Mouse (Mus musculus) testis, adult 2 months (tissue): Measurements from ENCODE around the gene Impad1. TPM values are rescaled to one million over a fixed set of nuclear protein-coding genes. Genes with fewer than 3 reads are reported as not detected.

Experiments
- H3K27ac ChIP-seq: fragments of 200-500 bp; 2 replicates; pipeline ENCODE4 v1.5.1; 2012; ENCODE audit warnings: low read depth, low read length; ENCODE audit not compliant: control insufficient read depth, insufficient read depth
- H3K27me3 ChIP-seq: fragments of 200-500 bp; 2 replicates; pipeline ENCODE4 v1.6.1; 2012; ENCODE audit warnings: mild to moderate bottlenecking, low read length, moderate library complexity; ENCODE audit not compliant: control insufficient read depth, insufficient read depth
- H3K36me3 ChIP-seq: fragments of 200-500 bp; 2 replicates; pipeline ENCODE4 v1.6.1; 2012; ENCODE audit warnings: mild to moderate bottlenecking, low read length; ENCODE audit not compliant: control insufficient read depth, insufficient read depth
- H3K4me1 ChIP-seq: fragments of 200-500 bp; 2 replicates; pipeline ENCODE4 v1.6.1; 2012; ENCODE audit warnings: low read length; ENCODE audit not compliant: control insufficient read depth, insufficient read depth
- H3K4me3 ChIP-seq: fragments of 200-500 bp; 2 replicates; pipeline ENCODE4 v1.5.1; 2012; ENCODE audit warnings: low read depth, mild to moderate bottlenecking, low read length, moderate library complexity, mixed read lengths; ENCODE audit not compliant: control insufficient read depth
- CTCF ChIP-seq: fragments of 200-500 bp; IDR thresholded peaks from 2 replicates; pipeline ENCODE4 v1.5.1; 2012; ENCODE audit warnings: low read depth, mild to moderate bottlenecking, inconsistent platforms, low read length, moderate library complexity; ENCODE audit not compliant: control insufficient read depth, insufficient read depth, insufficient replicate concordance
- POLR2A ChIP-seq: fragments of 200-500 bp; IDR thresholded peaks from 2 replicates; pipeline ENCODE4 v1.6.1; 2012; ENCODE audit warnings: low read depth, mild to moderate bottlenecking, inconsistent platforms, low read length, moderate library complexity; ENCODE audit not compliant: control insufficient read depth
- polyA plus RNA-seq: library from polyadenylated mRNA; depleted of rRNA; stranded (reverse); fragments of >200 nt; gene quantifications from 2 replicates; pipeline ENCODE4 v1.2.3, GENCODE M21; 2012

Gene Impad1
- polyA plus RNA-seq, 1 experiment, result 11.8 TPM

DNA sequence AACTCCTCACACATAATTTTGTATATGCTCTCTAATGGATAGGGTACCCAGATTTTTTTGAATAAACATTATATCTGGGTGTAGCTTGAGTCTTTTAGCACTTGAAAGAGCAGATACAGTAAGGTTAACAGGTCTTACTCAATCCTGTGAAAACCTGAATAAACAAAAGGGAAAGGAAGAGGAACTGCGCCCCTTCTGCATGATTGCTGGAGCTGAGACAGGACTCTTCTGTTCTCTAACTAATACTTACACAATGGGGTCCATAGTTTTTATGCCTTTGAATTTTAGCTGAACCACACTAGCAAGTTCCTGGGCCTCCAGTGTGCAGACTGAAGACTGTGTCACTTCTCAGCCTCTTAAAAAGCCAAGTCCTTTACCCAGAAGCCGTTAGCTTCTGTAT, 8.0 kb downstream of the Impad1 start:
- Histone ChIP-seq H3K27me3 (no peaks in the 10 kb centered on the region), H3K4me1 (no peaks in the 10 kb centered on the region), H3K27ac (no peak overlapping the region), H3K36me3 (no peaks in the 10 kb centered on the region), H3K4me3 (peak overlapping the region; percentile 17)
- TF ChIP-seq CTCF (no peak), POLR2A (no peak)

GRCm38 (mm10) chr4:4784305-4784704, 8.8 kb downstream of the Impad1 start:
- no peak for TF ChIP-seq POLR2A
- no peak for TF ChIP-seq CTCF
- Histone ChIP-seq H3K27me3 (no peaks in the 10 kb centered on the region), H3K4me1 (no peaks in the 10 kb centered on the region), H3K27ac (no peak overlapping the region), H3K4me3 (no peak overlapping the region), H3K36me3 (no peaks in the 10 kb centered on the region)

DNA sequence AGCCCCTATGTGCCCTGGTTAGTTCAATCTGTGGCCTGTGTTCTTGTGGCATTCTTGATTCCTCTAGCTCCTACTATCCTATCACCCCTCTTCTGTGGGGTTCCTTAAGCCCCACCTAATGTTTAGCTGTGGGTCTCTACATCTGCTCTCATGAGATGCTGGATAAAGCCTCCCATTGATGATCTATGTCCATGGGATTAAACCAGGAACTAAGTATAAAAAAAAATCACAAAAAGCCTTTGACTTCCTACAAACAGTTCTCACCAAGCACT, 9.5 kb downstream of the Impad1 start:
- no peak for TF ChIP-seq CTCF
- TF ChIP-seq POLR2A, result no peak

DNA sequence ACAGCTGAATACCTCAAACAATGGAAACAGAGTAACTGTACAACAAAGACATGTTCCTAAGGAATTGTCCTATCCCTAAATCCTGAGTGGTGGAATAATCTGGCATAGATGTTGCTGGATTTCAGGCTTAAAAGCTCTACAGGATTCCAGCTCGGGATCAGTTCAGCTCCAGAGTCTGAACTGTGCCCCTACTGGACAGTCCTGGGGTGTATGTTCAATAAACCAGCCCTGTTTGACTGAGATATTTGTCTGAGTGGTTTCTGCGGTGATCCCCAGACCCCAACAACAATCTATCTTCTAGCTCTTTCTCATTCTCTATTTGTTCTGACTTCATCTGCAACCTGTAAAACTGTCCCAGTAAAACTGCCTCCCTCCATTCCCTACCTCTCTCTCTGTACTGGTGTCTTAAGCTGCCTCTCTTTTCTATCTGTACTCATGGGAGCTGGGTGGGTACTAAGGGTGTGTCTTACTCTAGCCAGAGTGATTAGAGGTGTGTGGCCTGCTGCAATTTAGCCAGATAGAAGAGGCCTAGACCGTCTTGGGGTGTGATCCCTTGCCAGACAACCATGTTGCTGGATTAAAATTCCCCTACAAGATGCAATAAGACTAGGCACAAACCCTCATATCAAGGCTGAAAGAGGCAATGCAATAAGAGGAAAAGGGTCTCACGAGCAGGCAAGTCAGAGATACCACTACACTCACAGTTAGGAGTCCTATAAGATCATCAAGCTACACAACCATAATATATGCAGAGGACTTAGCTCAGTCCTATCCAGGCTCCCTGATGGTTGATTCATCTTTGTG, 10.1 kb downstream of the Impad1 start:
- Histone ChIP-seq H3K27ac (no peak overlapping the region), H3K4me3 (peak overlapping the region; percentile 4; the same call in 1 of the 2 replicates), H3K4me1 (no peaks in the 10 kb centered on the region), H3K27me3 (no peaks in the 10 kb centered on the region), H3K36me3 (no peaks in the 10 kb centered on the region)
- TF ChIP-seq POLR2A (no peak), CTCF (no peak)

More for the DNA sequence above, 9.5 kb downstream of the Impad1 start:
- no peaks in the 10 kb centered on the region for H3K36me3 ChIP-seq
- no peaks in the 10 kb centered on the region for H3K27me3 ChIP-seq
- H3K27ac ChIP-seq, result no peak overlapping the region
- no peak overlapping the region for H3K4me3 ChIP-seq
- H3K4me1 ChIP-seq, result no peaks in the 10 kb centered on the region

DNA sequence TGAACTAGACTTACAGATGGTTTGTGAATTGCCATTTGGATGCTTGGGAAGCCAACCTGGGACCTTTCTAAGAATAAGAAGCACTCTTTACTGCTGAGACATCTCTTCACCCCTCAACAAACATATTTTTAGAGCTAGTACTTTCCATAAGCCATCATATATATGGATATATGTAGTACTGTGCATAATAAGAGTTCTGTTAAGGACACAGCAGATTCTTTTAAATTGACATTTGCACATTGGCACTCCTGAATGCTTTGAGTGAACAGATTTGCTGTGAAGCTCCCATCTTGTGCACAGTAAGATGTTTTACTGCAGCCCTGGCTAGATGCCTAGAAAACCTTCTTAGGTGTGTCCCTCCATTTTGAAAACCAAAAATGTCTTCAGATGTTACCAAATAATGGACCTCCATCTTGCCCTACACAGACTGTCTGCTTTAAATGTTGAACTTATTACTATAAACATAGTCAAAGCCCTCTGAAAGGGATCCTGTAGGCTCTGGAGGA, 13.8 kb downstream of the Impad1 start:
- Histone ChIP-seq H3K4me1 (no peaks in the 10 kb centered on the region), H3K4me3 (no peak overlapping the region), H3K36me3 (no peaks in the 10 kb centered on the region), H3K27ac (no peak overlapping the region), H3K27me3 (no peaks in the 10 kb centered on the region)
- TF ChIP-seq POLR2A (no peak), CTCF (no peak)

DNA sequence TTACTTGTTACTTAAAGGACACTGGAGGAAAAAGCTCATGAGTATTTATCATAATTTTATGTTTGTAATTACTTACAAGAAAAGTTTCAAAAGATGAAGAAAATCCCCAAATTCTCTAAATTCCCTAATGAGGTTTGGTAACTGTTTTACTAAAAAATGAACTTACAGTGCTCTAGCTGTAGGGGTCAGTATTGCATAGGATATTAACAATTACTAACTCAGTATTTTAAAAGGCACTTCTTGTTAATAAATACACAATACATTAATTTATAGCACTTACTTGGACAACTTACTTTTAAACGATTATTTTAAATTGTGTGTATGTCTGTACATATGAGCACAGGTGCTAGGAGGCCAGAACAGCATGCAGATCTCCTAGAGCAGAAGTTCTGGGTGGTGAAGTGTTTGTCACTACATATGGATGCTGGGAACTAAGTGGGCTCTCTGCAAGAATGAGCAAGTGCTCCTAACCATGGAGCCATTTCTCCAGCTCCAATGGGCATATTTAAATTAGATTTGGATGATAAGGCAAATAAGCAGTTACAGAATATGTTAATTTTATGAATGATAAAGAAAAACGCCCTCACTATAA, 21.5 kb downstream of the Impad1 start:
- TF ChIP-seq CTCF, result no peak
- TF ChIP-seq POLR2A, result no peak
- Histone ChIP-seq H3K4me3 (no peak overlapping the region), H3K36me3 (no peaks in the 10 kb centered on the region; the same call in 1 of the 2 replicates), H3K27ac (no peak overlapping the region), H3K4me1 (no peaks in the 10 kb centered on the region), H3K27me3 (no peaks in the 10 kb centered on the region)

GRCm38 (mm10) chr4:4765806-4766205, 27.3 kb downstream of the Impad1 start:
- Histone ChIP-seq H3K4me3 (no peak overlapping the region), H3K27me3 (no peaks in the 10 kb centered on the region), H3K27ac (no peak overlapping the region), H3K36me3 (no peaks in the 10 kb centered on the region; the same call in 1 of the 2 replicates), H3K4me1 (no peaks in the 10 kb centered on the region)
- no peak for TF ChIP-seq CTCF
- TF ChIP-seq POLR2A, result no peak
